Mouse (Mus musculus) brain, embryonic 14.5 days (tissue): ENCODE results near the gene Zfp3. TPM values are rescaled to one million over a fixed set of nuclear protein-coding genes. Genes with fewer than 3 reads are reported as not detected.
A peak's percentile ranks its signal among the peaks of the same experiment; 100 is the strongest.

Source experiments
- DNase-seq: peaks from one replicate; pipeline ENCODE4 v3.0.0-alpha.2; 2011; ENCODE audit warnings: low read depth
- CTCF ChIP-seq: fragments of 200-500 bp; IDR thresholded peaks from 2 replicates; pipeline ENCODE4 v1.5.1; 2012; ENCODE audit warnings: inconsistent platforms, mild to moderate bottlenecking, moderate library complexity, borderline replicate concordance; ENCODE audit not compliant: insufficient read depth, insufficient read length; ENCODE audit errors: extremely low read depth
- POLR2A ChIP-seq: fragments of 200-500 bp; IDR thresholded peaks from 2 replicates; pipeline ENCODE4 v1.6.1; 2012; ENCODE audit warnings: mild to moderate bottlenecking, inconsistent platforms, borderline replicate concordance; ENCODE audit not compliant: poor library complexity, insufficient read depth, insufficient read length, severe bottlenecking; ENCODE audit errors: extremely low read depth
- polyA plus RNA-seq: library from polyadenylated mRNA; depleted of rRNA; stranded (reverse); fragments of >200 nt; gene quantifications from 2 replicates; pipeline ENCODE4 v1.2.3, GENCODE M21; 2012

Zfp3 gene
- polyA plus RNA-seq, 1 experiment: 7.7 TPM

DNA sequence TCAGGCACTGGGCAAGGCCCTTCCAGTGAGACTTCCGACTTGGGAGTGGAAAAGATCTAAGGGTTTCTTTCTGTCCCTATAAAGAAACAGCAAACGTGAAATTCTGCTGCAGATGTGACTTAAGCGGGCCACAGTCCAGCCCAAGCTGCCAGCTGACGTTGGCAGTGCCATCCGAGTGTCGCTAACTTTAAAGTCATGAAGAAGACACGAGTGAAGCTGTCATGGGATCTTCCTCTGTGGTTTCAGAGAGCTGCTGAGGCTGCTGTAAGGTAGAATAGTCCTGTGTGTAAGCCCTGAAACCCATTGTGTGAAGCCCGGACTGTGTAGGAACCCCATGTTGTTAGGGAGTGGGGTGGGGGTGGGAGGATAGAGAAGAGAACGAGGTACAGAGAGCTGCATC lies 1.4 kb upstream of the Zfp3 start:
- TF ChIP-seq POLR2A: no peak
- no peak for TF ChIP-seq CTCF

GRCm38 (mm10) chr11:70763582-70763935 lies 450 bp upstream of the Zfp3 start:
- no peak for DNase-seq
- no peak for TF ChIP-seq POLR2A
- TF ChIP-seq CTCF: no peak

More for the DNA sequence above, 1.4 kb upstream of the Zfp3 start:
- no peak for DNase-seq

DNA sequence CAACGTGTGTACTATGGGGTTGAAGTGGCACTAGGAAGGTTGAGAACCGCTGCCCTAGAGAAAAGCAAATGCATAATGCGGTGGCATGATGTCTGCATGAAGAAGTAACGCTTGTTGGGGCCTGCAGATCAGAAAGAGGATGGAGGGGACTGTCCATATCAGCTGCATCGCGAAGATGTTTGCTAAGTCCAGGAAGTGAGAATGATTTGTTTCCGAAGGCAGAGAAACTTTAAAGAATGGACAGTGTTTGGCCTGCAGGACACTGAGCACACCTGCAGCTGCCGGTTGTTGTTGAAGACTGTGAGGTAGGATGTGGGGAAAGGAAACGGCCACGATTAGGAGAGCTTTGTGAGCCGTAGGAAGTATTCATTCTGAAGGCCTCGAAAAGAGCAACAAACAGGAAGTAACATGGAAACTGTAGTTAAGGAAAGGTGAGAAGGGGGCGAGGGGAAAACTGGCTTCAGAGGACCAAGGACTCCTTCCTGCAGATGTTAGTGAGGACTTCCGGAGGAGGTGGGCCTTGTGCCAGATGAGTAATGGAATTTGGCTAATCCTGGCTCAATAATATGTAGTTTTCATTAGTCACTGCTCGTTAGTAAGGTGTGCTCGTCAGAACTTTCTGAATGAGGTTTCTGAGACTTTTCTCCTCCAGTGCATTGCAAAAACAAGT lies 1.9 kb downstream of the Zfp3 start:
- no peak for DNase-seq
- TF ChIP-seq POLR2A (no peak), CTCF (no peak)

DNA sequence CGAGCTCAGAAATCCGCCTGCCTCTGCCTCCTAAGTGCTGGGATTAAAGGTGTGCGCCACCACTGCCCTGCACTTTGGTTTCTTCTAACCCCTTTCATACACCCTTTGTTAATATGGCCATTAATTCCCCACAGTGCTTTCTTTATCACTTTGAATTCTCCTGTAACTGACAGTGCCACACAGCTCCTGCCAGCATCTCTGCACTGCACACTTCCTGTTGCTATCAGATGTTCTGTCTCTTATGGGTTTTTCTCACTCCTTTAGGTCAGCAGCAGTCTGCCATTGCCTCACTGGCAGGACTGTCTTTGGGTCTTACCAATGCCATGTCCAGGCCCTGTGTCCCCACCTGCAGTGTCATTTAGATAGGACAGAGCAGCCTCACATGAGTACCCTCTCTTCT lies 6.8 kb downstream of the Zfp3 start:
- DNase-seq: no peak
- TF ChIP-seq POLR2A: no peak
- no peak for TF ChIP-seq CTCF

DNA sequence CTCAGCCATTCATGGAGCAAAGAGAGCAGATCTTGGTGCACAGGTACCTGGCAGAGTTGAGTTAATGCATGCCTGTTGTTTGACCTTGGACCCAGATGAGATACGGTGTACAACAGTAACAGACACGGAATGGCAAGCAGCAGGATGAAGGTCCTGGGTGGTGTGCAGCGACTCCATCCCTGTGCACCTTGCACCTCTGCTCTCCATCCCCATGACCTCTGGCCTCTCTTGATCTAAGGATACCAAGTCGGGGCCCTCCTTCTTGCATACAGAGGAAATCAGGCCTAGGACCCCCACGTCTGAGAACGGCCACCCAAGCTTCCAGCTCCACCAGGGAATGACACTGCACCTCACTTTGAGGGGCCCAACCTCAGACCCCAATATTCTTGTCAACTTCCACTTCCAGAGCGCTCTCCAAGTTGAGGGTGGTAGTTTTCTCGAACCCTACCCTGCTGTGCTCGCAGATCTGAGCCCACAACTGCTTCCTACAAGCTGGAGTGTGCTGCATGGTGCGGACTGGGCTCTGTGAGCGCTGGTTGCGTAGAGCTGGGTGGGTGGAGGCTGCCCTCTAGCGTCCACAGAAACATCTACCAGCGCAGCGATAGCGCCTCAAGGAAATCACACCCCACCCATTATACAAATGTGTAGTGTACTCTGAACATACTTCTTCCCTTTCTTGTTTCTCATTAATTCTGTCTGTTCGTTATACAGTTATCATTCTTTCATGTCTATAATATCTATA lies 13.0 kb downstream of the Zfp3 start:
- peak; percentile 94 for TF ChIP-seq CTCF
- no peak for TF ChIP-seq POLR2A
- DNase-seq: peak; percentile 86

DNA sequence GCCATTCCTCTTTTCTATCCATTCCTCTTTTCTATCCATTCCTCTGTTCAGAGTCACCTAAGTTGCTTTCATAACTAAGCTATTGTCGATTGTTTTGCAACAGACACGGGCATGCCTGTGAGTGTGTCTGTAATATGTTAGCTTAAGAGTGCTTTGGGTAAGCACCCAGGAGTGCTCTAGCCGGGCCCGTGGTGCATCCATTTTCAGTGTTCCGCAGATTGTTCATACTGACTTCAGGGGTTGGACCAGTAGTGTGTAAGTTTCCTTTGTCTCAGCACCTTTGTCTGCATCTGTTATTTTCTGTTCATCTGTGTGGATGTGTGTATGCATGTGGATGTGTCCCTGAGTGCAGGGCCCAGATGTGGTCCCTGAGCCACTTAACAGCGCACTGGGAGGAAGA lies 13.6 kb downstream of the Zfp3 start:
- no peak for TF ChIP-seq POLR2A
- no peak for TF ChIP-seq CTCF
- DNase-seq: no peak

DNA sequence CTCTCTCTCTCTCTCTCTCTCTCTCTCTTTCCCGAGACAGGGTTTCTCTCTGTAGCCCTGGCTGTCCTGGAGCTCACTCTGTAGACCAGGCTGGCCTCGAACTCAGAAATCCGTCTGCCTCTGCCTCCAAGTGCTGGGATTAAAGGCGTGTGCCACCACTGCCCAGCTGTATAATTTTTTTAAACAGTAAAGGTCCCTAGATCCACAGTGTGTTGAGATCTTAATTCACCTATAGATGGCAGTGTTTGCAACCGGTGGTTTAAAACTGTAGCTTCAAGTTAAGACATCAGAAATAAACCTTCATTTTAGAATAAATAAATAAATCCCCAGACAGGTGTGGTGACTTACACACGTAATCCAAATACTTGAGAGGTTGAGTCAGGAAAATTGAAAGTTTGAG lies 14.0 kb downstream of the Zfp3 start:
- TF ChIP-seq CTCF: 0 out of 2 replicates have a peak, but pooled peaks have one; percentile 4
- peak; percentile 55 for DNase-seq

DNA sequence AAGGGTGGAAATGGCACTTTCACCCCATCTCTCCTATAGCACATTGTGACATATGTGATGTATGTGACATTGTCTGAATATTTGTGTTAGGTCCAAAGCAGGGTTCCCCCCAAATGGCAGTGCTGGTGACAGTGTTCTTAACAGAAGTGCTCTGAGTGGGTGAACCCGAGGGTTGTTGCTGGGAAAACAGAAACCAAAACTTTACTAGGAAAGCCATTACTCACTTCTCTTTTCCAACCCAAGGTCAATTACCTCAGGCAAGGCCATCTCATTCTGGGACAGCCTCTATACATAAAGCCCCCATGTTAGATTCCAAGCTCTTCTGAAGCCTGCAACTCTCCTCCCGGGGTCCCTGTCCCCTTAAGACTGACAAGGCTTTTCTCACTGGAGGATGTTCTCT lies 21.9 kb downstream of the Zfp3 start:
- no peak for DNase-seq
- TF ChIP-seq POLR2A (no peak), CTCF (no peak)

GRCm38 (mm10) chr11:70787052-70787451 lies 23.0 kb downstream of the Zfp3 start:
- no peak for TF ChIP-seq POLR2A
- TF ChIP-seq CTCF: no peak
- DNase-seq: no peak

GRCm38 (mm10) chr11:70788972-70789655 lies 25.1 kb downstream of the Zfp3 start:
- TF ChIP-seq CTCF: no peak
- TF ChIP-seq POLR2A: no peak
- DNase-seq: no peak

DNA sequence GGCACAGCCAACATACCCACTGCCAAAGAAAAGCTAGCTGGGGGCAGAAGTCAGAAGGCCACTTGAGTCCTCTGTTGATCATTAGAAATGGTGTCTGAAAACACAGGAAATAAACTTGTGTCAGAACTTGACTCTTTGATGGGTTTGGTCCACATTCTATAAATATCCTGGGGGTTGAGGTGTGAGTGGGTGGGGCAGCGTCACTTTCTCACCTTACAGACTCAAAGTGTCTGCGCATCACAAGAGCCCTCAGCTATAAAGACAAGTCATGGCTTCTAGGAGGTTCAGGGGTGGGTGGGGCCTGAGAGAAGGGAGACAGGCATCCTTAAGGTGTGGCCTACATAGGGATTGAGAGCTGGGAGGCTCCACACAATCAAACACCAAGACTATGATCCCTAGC lies 26.4 kb downstream of the Zfp3 start:
- DNase-seq: no peak
- TF ChIP-seq CTCF (no peak), POLR2A (no peak)
